ENCODE assay signal across 8 mouse cellular contexts in genomic region chr4:98511296-98511695, GRCm38 (mm10).
DNase-seq lines count a peak whose midpoint lies in the region; ATAC-seq and TF ChIP-seq lines count a peak whose summit lies in the region.

No protein-coding gene starts in this region.

- H3K36me3 ChIP-seq in liver, postnatal 0 days (replicated peaks; ENCODE audit: insufficient read depth, low read length): no peaks in the 10 kb centered on the region
- 0 out of 2 replicates have a peak, but pooled peaks cover 5% of the 10 kb centered on the region for H3K36me3 ChIP-seq in embryonic facial prominence, embryonic 15.5 days
- no peaks in the 10 kb centered on the region for H3K36me3 ChIP-seq in lung, embryonic 15.5 days

- no peak for TF ChIP-seq CTCF in liver, postnatal 0 days (IDR thresholded peaks at IDR 0.05; ENCODE audit: low read depth)

- ATAC-seq in liver, postnatal 0 days: no peak
- peak; percentile 89 for ATAC-seq in embryonic facial prominence, embryonic 15.5 days (ENCODE audit: insufficient number of reproducible peaks, low FRiP score, low TSS enrichment, low read depth)
- ATAC-seq in lung, embryonic 15.5 days (ENCODE audit: borderline replicate concordance, extremely low read depth, low FRiP score, low TSS enrichment): peak; percentile 65
- ATAC-seq in granulocyte monocyte progenitor cell, adult 5-6 weeks (replicated peaks; ENCODE audit: poor library complexity, severe bottlenecking): no peak

- peak; percentile 7 for DNase-seq in liver
- no peak for DNase-seq in liver, postnatal 0 days
- DNase-seq in heart, postnatal 10 days: peak; percentile 76 to 77
- no peak for DNase-seq in frontal cortex, postnatal 10 days (ENCODE audit: low spot score in 2 of 2)
- DNase-seq in layer of hippocampus, adult 18-20 months (ENCODE audit: low spot score in 2 of 2): no peak

- no peak overlapping the region for H3K9ac ChIP-seq in liver, postnatal 0 days (replicated peaks)
- no peak overlapping the region for H3K9ac ChIP-seq in embryonic facial prominence, embryonic 15.5 days
- H3K9ac ChIP-seq in lung, embryonic 15.5 days: no peak overlapping the region

- intact Hi-C loops in heart, postnatal 10 days (cut with DNase I): no loop called here

- H3K4me3 ChIP-seq in liver, postnatal 0 days (ENCODE audit: low read depth, low read length): no peak overlapping the region
- no peak overlapping the region for H3K4me3 ChIP-seq in embryonic facial prominence, embryonic 15.5 days (replicated peaks)
- H3K4me3 ChIP-seq in lung, embryonic 15.5 days: no peak overlapping the region

- peaks cover 7% of the 10 kb centered on the region for H3K4me1 ChIP-seq in liver, postnatal 0 days (ENCODE audit: insufficient read depth)
- peaks cover 22% of the 10 kb centered on the region for H3K4me1 ChIP-seq in embryonic facial prominence, embryonic 15.5 days
- H3K4me1 ChIP-seq in lung, embryonic 15.5 days: peaks cover 12% of the 10 kb centered on the region; the same call in 1 of the 2 replicates

- no peak overlapping the region for H3K4me2 ChIP-seq in liver, postnatal 0 days (ENCODE audit: low read depth, low read length)
- no peak overlapping the region for H3K4me2 ChIP-seq in embryonic facial prominence, embryonic 15.5 days (replicated peaks)
- H3K4me2 ChIP-seq in lung, embryonic 15.5 days: no peak overlapping the region

- no peaks in the 10 kb centered on the region for H3K9me3 ChIP-seq in liver, postnatal 0 days (ENCODE audit: low read length)
- H3K9me3 ChIP-seq in embryonic facial prominence, embryonic 15.5 days (replicated peaks): no peaks in the 10 kb centered on the region
- no peaks in the 10 kb centered on the region for H3K9me3 ChIP-seq in lung, embryonic 15.5 days

- no peaks in the 10 kb centered on the region for H3K27me3 ChIP-seq in liver, postnatal 0 days (ENCODE audit: insufficient read depth, low read length)
- no peaks in the 10 kb centered on the region for H3K27me3 ChIP-seq in embryonic facial prominence, embryonic 15.5 days
- H3K27me3 ChIP-seq in lung, embryonic 15.5 days: no peaks in the 10 kb centered on the region

- no peak overlapping the region for H3K27ac ChIP-seq in liver, postnatal 0 days (ENCODE audit: low read depth)
- peak overlapping the region; percentile 84 for H3K27ac ChIP-seq in embryonic facial prominence, embryonic 15.5 days (replicated peaks)
- H3K27ac ChIP-seq in lung, embryonic 15.5 days: peak overlapping the region; percentile 27; the same call in 1 of the 2 replicates

- WGBS in liver, postnatal 0 days (ENCODE audit: insufficient replicate concordance): 70% methylated on average over 2 of the region's 2 CpGs
- 11% methylated on average over 2 of the region's 2 CpGs for WGBS in embryonic facial prominence, embryonic 15.5 days
- WGBS in lung, embryonic 15.5 days: 44% methylated on average over 2 of the region's 2 CpGs

- TF ChIP-seq EP300 in liver, postnatal 0 days (IDR thresholded peaks at IDR 0.05; ENCODE audit: low read depth): no peak

Comparison
In these comparisons a context has a peak if more than half of its experiments do, and no peak if none do; other contexts are left out.
1. DNase-seq: peak in liver (single experiment) and heart, postnatal 10 days (2 of 2); none in liver, postnatal 0 days (single experiment), frontal cortex, postnatal 10 days (0 of 2) and layer of hippocampus, adult 18-20 months (0 of 2).
2. ATAC-seq: peak in embryonic facial prominence, embryonic 15.5 days (single experiment) and lung, embryonic 15.5 days (single experiment); none in liver, postnatal 0 days (single experiment) and granulocyte monocyte progenitor cell, adult 5-6 weeks (single experiment).